ENCODE assay signal across 16 mouse cellular contexts in genomic region chr11:120465521-120465920, GRCm38 (mm10). TPM values are rescaled to one million over a fixed set of nuclear protein-coding genes. Genes with fewer than 3 reads are reported as not detected.
DNase-seq lines count a peak whose midpoint lies in the region; ATAC-seq and TF ChIP-seq lines count a peak whose summit lies in the region.
"Had no signal": no experiment of that assay in that cellular context is flagged by ENCODE, and none has a peak within 500 bp of the region (broad histone marks: within the 10 kb centered on the region; RNA-seq: fewer than 3 reads in every experiment).

No protein-coding gene starts in this region.

- no peak for TF ChIP-seq CTCF in forebrain, postnatal 0 days (IDR thresholded peaks at IDR 0.05; ENCODE audit: low read depth)

- no peak overlapping the region for H3K27ac ChIP-seq in forebrain, embryonic 13.5 days
- no peak overlapping the region for H3K27ac ChIP-seq in forebrain, postnatal 0 days (ENCODE audit: low read depth, low read length)
- no peak overlapping the region for H3K27ac ChIP-seq in intestine, embryonic 15.5 days
- H3K27ac ChIP-seq in intestine, embryonic 16.5 days (ENCODE audit: low read length): no peak overlapping the region
- H3K27ac ChIP-seq: embryonic facial prominence, embryonic 12.5 days; liver, embryonic 14.5 days had no signal

- ATAC-seq in forebrain, embryonic 13.5 days: no peak
- ATAC-seq in forebrain, postnatal 0 days: no peak
- no peak for ATAC-seq in intestine, embryonic 15.5 days
- ATAC-seq in intestine, embryonic 16.5 days: no peak
- ATAC-seq in activated CD4-positive, CD25-positive, alpha-beta regulatory T cell, adult 4 months: no peak

- H3K4me2 ChIP-seq in forebrain, embryonic 13.5 days: peak overlapping the region; percentile 93
- no peak overlapping the region for H3K4me2 ChIP-seq in forebrain, postnatal 0 days (ENCODE audit: low read depth)
- no peak overlapping the region for H3K4me2 ChIP-seq in intestine, embryonic 15.5 days (replicated peaks)
- no peak overlapping the region for H3K4me2 ChIP-seq in intestine, embryonic 16.5 days (ENCODE audit: low read depth, low read length)

- peaks cover 27% of the 10 kb centered on the region for H3K4me1 ChIP-seq in forebrain, embryonic 13.5 days
- peaks cover 15% of the 10 kb centered on the region for H3K4me1 ChIP-seq in forebrain, postnatal 0 days (ENCODE audit: insufficient read depth)
- H3K4me1 ChIP-seq in intestine, embryonic 15.5 days (replicated peaks): peaks cover 20% of the 10 kb centered on the region
- peaks cover 19% of the 10 kb centered on the region for H3K4me1 ChIP-seq in intestine, embryonic 16.5 days (ENCODE audit: control insufficient read depth, insufficient read depth, low read length)

- peak overlapping the region; percentile 95; the same call in 1 of the 2 replicates for H3K4me3 ChIP-seq in forebrain, embryonic 13.5 days
- no peak overlapping the region for H3K4me3 ChIP-seq in forebrain, postnatal 0 days (ENCODE audit: low read depth, low read length)
- no peak overlapping the region for H3K4me3 ChIP-seq in intestine, embryonic 15.5 days (replicated peaks)
- no peak overlapping the region for H3K4me3 ChIP-seq in intestine, embryonic 16.5 days (ENCODE audit: low read length)

- H3K9me3 ChIP-seq in forebrain, embryonic 13.5 days (replicated peaks): no peaks in the 10 kb centered on the region
- H3K9me3 ChIP-seq in forebrain, postnatal 0 days (ENCODE audit: low read length): no peaks in the 10 kb centered on the region
- no peaks in the 10 kb centered on the region for H3K9me3 ChIP-seq in intestine, embryonic 15.5 days
- H3K9me3 ChIP-seq in intestine, embryonic 16.5 days (ENCODE audit: control insufficient read depth, low read length): no peaks in the 10 kb centered on the region
- H3K9me3 ChIP-seq: embryonic facial prominence, embryonic 12.5 days; G1E had no signal

- no peak for DNase-seq in forebrain, postnatal 0 days
- peak; percentile 72 for DNase-seq in 3134 (ENCODE audit: extremely low read depth, insufficient read length, low spot score)
- DNase-seq in fibroblast of lung, adult 2 months (ENCODE audit: low read depth): peak; percentile 44
- no peak for DNase-seq in right cerebral cortex, postnatal 14 days
- DNase-seq: cerebellum, adult 9-10 months; kidney, adult 2 months; right cerebral cortex, postnatal 4 days; thymus, postnatal 36 days had no signal

- no peaks in the 10 kb centered on the region for H3K27me3 ChIP-seq in forebrain, embryonic 13.5 days
- no peaks in the 10 kb centered on the region for H3K27me3 ChIP-seq in forebrain, postnatal 0 days (ENCODE audit: insufficient read depth, low read length)
- no peaks in the 10 kb centered on the region for H3K27me3 ChIP-seq in intestine, embryonic 15.5 days (replicated peaks)
- H3K27me3 ChIP-seq in intestine, embryonic 16.5 days (replicated peaks; ENCODE audit: control insufficient read depth, insufficient read depth, low read length): no peaks in the 10 kb centered on the region
- H3K27me3 ChIP-seq: embryonic facial prominence, embryonic 12.5 days had no signal

- WGBS in forebrain, embryonic 13.5 days: 92% methylated on average over 4 of the region's 4 CpGs
- WGBS in forebrain, postnatal 0 days: 95% methylated on average over 4 of the region's 4 CpGs
- 91% methylated on average over 4 of the region's 4 CpGs for WGBS in intestine, embryonic 15.5 days
- WGBS in intestine, embryonic 16.5 days: 94% methylated on average over 4 of the region's 4 CpGs

- H3K9ac ChIP-seq in forebrain, embryonic 13.5 days: 0 out of 2 replicates have a peak overlapping the region, but pooled peaks have one; percentile 96
- no peak overlapping the region for H3K9ac ChIP-seq in forebrain, postnatal 0 days
- 0 out of 2 replicates have a peak overlapping the region, but pooled peaks have one; percentile 5 for H3K9ac ChIP-seq in intestine, embryonic 15.5 days
- H3K9ac ChIP-seq in intestine, embryonic 16.5 days (ENCODE audit: low read depth, low read length): no peak overlapping the region

- peaks cover 65% of the 10 kb centered on the region for H3K36me3 ChIP-seq in forebrain, embryonic 13.5 days (ENCODE audit: poor library complexity, severe bottlenecking)
- peaks cover 49% of the 10 kb centered on the region for H3K36me3 ChIP-seq in forebrain, postnatal 0 days (ENCODE audit: insufficient read depth)
- peaks cover 31% of the 10 kb centered on the region for H3K36me3 ChIP-seq in intestine, embryonic 15.5 days
- H3K36me3 ChIP-seq in intestine, embryonic 16.5 days (ENCODE audit: control insufficient read depth, insufficient read depth, low read length): peaks cover 6% of the 10 kb centered on the region; the same call in 1 of the 2 replicates

RNA-seq across cellular contexts. Expression of gene Arl16, which starts 1.9 kb away (rescaled TPM):
- polyA plus RNA-seq in forebrain, embryonic 13.5 days (2015; fragmentation: Nextera tagmentation; extraction: Ambion mirVana): 49.8 and 56.5 TPM in 2 replicates
- total RNA-seq in forebrain, postnatal 0 days (2014; rRNA removed): 35.2 and 37.8 TPM in 2 replicates
- polyA plus RNA-seq in forebrain, postnatal 0 days (2015; fragmentation: Nextera tagmentation; extraction: Ambion mirVana): 40.3 and 56.4 TPM in 2 replicates
- polyA plus RNA-seq in intestine, embryonic 15.5 days (2015; fragmentation: Nextera tagmentation; extraction: Ambion mirVana): 34.7 and 36.5 TPM in 2 replicates
- polyA plus RNA-seq in intestine, embryonic 16.5 days (2015; fragmentation: Nextera tagmentation; extraction: Ambion mirVana): 32.6 and 38.9 TPM in 2 replicates
- polyA plus RNA-seq in activated CD4-positive, CD25-positive, alpha-beta regulatory T cell, adult 4 months (2017; shearing (Covaris generic)): 10 to 100 TPM; 24.4 to 30.8 TPM

RNA-seq across cellular contexts. Expression of gene Ccdc137, which starts 7.6 kb away (rescaled TPM):
- polyA plus RNA-seq in forebrain, embryonic 13.5 days (2015; fragmentation: Nextera tagmentation; extraction: Ambion mirVana): 30.9 and 31.3 TPM in 2 replicates
- total RNA-seq in forebrain, postnatal 0 days (2014; rRNA removed): 18.1 and 21.0 TPM in 2 replicates
- 13.6 and 15.4 TPM in 2 replicates for polyA plus RNA-seq in forebrain, postnatal 0 days (2015; fragmentation: Nextera tagmentation; extraction: Ambion mirVana)
- polyA plus RNA-seq in intestine, embryonic 15.5 days (2015; fragmentation: Nextera tagmentation; extraction: Ambion mirVana): 27.6 and 31.3 TPM in 2 replicates
- polyA plus RNA-seq in intestine, embryonic 16.5 days (2015; fragmentation: Nextera tagmentation; extraction: Ambion mirVana): 27.1 and 31.3 TPM in 2 replicates
- polyA plus RNA-seq in activated CD4-positive, CD25-positive, alpha-beta regulatory T cell, adult 4 months (2017; shearing (Covaris generic)): 10 to 100 TPM; 15.6 to 22.7 TPM

RNA-seq across cellular contexts. Expression of gene Oxld1, which starts 7.7 kb away (rescaled TPM):
- 9.2 and 10.7 TPM in 2 replicates for polyA plus RNA-seq in forebrain, embryonic 13.5 days (2015; fragmentation: Nextera tagmentation; extraction: Ambion mirVana)
- total RNA-seq in forebrain, postnatal 0 days (2014; rRNA removed): 9.9 and 15.2 TPM in 2 replicates
- polyA plus RNA-seq in forebrain, postnatal 0 days (2015; fragmentation: Nextera tagmentation; extraction: Ambion mirVana): 12.7 and 13.8 TPM in 2 replicates
- polyA plus RNA-seq in intestine, embryonic 15.5 days (2015; fragmentation: Nextera tagmentation; extraction: Ambion mirVana): 16.4 and 18.2 TPM in 2 replicates
- polyA plus RNA-seq in intestine, embryonic 16.5 days (2015; fragmentation: Nextera tagmentation; extraction: Ambion mirVana): 21.0 and 24.6 TPM in 2 replicates
- polyA plus RNA-seq in activated CD4-positive, CD25-positive, alpha-beta regulatory T cell, adult 4 months (2017; shearing (Covaris generic)): 1 to 10 TPM; 7.5 to 8.5 TPM

RNA-seq across cellular contexts. Expression of gene Pde6g, which starts 12.2 kb away (rescaled TPM):
- 0.19 and 0.20 TPM in 2 replicates for polyA plus RNA-seq in forebrain, embryonic 13.5 days (2015; fragmentation: Nextera tagmentation; extraction: Ambion mirVana)
- total RNA-seq in forebrain, postnatal 0 days (2014; rRNA removed): 0.33 TPM in 1 of 2 replicates, not detected in the other
- polyA plus RNA-seq in forebrain, postnatal 0 days (2015; fragmentation: Nextera tagmentation; extraction: Ambion mirVana): 0.18 and 1.4 TPM in 2 replicates
- polyA plus RNA-seq in intestine, embryonic 15.5 days (2015; fragmentation: Nextera tagmentation; extraction: Ambion mirVana): 0.18 and 0.34 TPM in 2 replicates
- 0.35 and 0.39 TPM in 2 replicates for polyA plus RNA-seq in intestine, embryonic 16.5 days (2015; fragmentation: Nextera tagmentation; extraction: Ambion mirVana)
- under 1 TPM in 1 of 2 experiments, not detected in 1; 0.38 TPM for polyA plus RNA-seq in activated CD4-positive, CD25-positive, alpha-beta regulatory T cell, adult 4 months (2017; shearing (Covaris generic))
- polyA plus RNA-seq: stomach, embryonic 14.5 days had no signal

RNA-seq across cellular contexts. Expression of gene Mrpl12, which starts 18.9 kb away (rescaled TPM):
- 127 TPM in 2 replicates for polyA plus RNA-seq in forebrain, embryonic 13.5 days (2015; fragmentation: Nextera tagmentation; extraction: Ambion mirVana)
- 42.6 and 49.9 TPM in 2 replicates for total RNA-seq in forebrain, postnatal 0 days (2014; rRNA removed)
- 143 and 179 TPM in 2 replicates for polyA plus RNA-seq in forebrain, postnatal 0 days (2015; fragmentation: Nextera tagmentation; extraction: Ambion mirVana)
- 222 and 231 TPM in 2 replicates for polyA plus RNA-seq in intestine, embryonic 15.5 days (2015; fragmentation: Nextera tagmentation; extraction: Ambion mirVana)
- 228 and 239 TPM in 2 replicates for polyA plus RNA-seq in intestine, embryonic 16.5 days (2015; fragmentation: Nextera tagmentation; extraction: Ambion mirVana)
- 10 to 100 TPM; 73.5 to 74.7 TPM for polyA plus RNA-seq in activated CD4-positive, CD25-positive, alpha-beta regulatory T cell, adult 4 months (2017; shearing (Covaris generic))

Comparison
In these comparisons a context has a peak if more than half of its experiments do, and no peak if none do; other contexts are left out.
1. H3K9ac ChIP-seq: peak in forebrain, embryonic 13.5 days (single experiment) and intestine, embryonic 15.5 days (single experiment); none in forebrain, postnatal 0 days (single experiment) and intestine, embryonic 16.5 days (single experiment).
2. DNase-seq: peak in 3134 (single experiment) and fibroblast of lung, adult 2 months (single experiment); none in forebrain, postnatal 0 days (single experiment) and right cerebral cortex, postnatal 14 days (single experiment).